Mouse (Mus musculus) heart, postnatal 4 days (tissue): ENCODE results near the gene Dtx3l. TPM values are rescaled to one million over a fixed set of nuclear protein-coding genes. Genes with fewer than 3 reads are reported as not detected.

Experiments used
- total RNA-seq, 2 experiments: library from RNA; stranded (reverse); gene quantifications; 2 replicates each; pipeline ENCODE4 v1.2.3; 2021

Gene Dtx3l
- total RNA-seq, 2 experiments from 2014 or later, result 9.5 to 10.3 TPM

Other genes with a start within 250 kb of the Dtx3l start
- 10 to 100 TPM; 33.2 to 34.8 TPM for gene Dirc2, start 169.8 kb downstream of the Dtx3l start, total RNA-seq
- 1 to 10 TPM; 2.4 to 3.3 TPM for gene Hspbap1, start 168.8 kb downstream of the Dtx3l start, total RNA-seq
- 1 to 10 TPM; 5.2 to 5.4 TPM for gene Parp14, start 67.6 kb downstream of the Dtx3l start, total RNA-seq
- gene Parp9, start 681 bp downstream of the Dtx3l start, total RNA-seq, result 10 to 100 TPM; 12.4 to 14.0 TPM
- 100 to 1,000 TPM; 105 to 108 TPM for gene Kpna1, start 39.6 kb upstream of the Dtx3l start, total RNA-seq
- 1 to 10 TPM; 5.9 to 6.1 TPM for gene Wdr5b, start 102.0 kb upstream of the Dtx3l start, total RNA-seq
- gene Fam162a, start 132.4 kb upstream of the Dtx3l start, total RNA-seq, result 100 to 1,000 TPM; 229 to 235 TPM
- 10 to 100 TPM; 57.1 to 59.1 TPM for gene Ccdc58, start 132.5 kb upstream of the Dtx3l start, total RNA-seq
- not detected for gene Csta1, start 192.1 kb upstream of the Dtx3l start, total RNA-seq
- 1 to 10 TPM; 1.8 to 2.4 TPM for gene Stfa2l1, start 217.7 kb upstream of the Dtx3l start, total RNA-seq
- gene Gm5483, start 245.1 kb upstream of the Dtx3l start, total RNA-seq, result 1 to 10 TPM; 2.6 to 3.8 TPM